ENCODE assay signal across 26 mouse cellular contexts in the genomic region with DNA sequence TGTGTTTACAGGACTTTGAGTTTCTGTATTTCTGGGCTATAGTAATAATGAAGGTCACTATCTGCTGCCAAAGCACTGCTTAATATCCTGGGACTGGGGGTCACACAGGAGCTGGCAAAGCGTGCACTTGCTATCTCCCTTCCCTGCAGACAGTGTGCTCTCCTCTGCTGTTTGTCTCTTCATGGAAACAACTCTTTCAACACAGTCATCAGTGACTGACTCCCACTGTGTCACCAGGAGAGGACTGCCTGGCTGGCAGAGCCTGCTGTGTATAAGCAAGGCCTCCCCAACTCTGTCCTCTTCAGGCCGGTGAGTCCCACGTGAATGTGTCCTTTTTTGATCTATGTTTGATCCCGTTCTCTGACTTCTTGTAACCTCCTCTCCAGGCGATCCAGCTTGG. TPM values are rescaled to one million over a fixed set of nuclear protein-coding genes. Genes with fewer than 3 reads are reported as not detected.
A peak's percentile ranks its signal among the peaks of the same experiment; 100 is the strongest.
DNase-seq lines count a peak whose midpoint lies in the region; ATAC-seq and TF ChIP-seq lines count a peak whose summit lies in the region.
"Had no signal": no experiment of that assay in that cellular context is flagged by ENCODE, and none has a peak within 500 bp of the region (broad histone marks: within the 10 kb centered on the region; RNA-seq: fewer than 3 reads in every experiment).

No protein-coding gene starts in this region.

- TF ChIP-seq POLR2A in olfactory bulb, adult 2 months (IDR thresholded peaks at IDR 0.05; ENCODE audit: insufficient read depth, low read depth, low read length), result no peak

- no peak overlapping the region for H3K9ac ChIP-seq in heart, postnatal 0 days (replicated peaks; ENCODE audit: low read depth, low read length)
- H3K9ac ChIP-seq in midbrain, postnatal 0 days (replicated peaks; ENCODE audit: low read length, poor library complexity, severe bottlenecking), result no peak overlapping the region
- H3K9ac ChIP-seq in midbrain, embryonic 11.5 days (ENCODE audit: low read length), result no peak overlapping the region
- H3K9ac ChIP-seq in intestine, embryonic 15.5 days, result no peak overlapping the region
- H3K9ac ChIP-seq: embryonic facial prominence, embryonic 15.5 days; hindbrain, embryonic 14.5 days had no signal

- no peaks in the 10 kb centered on the region for H3K36me3 ChIP-seq in heart, postnatal 0 days (replicated peaks; ENCODE audit: control insufficient read depth, insufficient read depth, low read length)
- 0 out of 2 replicates have a peak, but pooled peaks cover 3% of the 10 kb centered on the region for H3K36me3 ChIP-seq in midbrain, postnatal 0 days (ENCODE audit: insufficient read depth, low read length)
- H3K36me3 ChIP-seq in midbrain, embryonic 11.5 days (ENCODE audit: control insufficient read depth, insufficient read depth, low read length), result no peaks in the 10 kb centered on the region
- no peaks in the 10 kb centered on the region for H3K36me3 ChIP-seq in intestine, embryonic 15.5 days
- H3K36me3 ChIP-seq: embryonic facial prominence, embryonic 15.5 days; forebrain, embryonic 10.5 days; hindbrain, embryonic 10.5 days had no signal

- peak; percentile 58 for ATAC-seq in heart, postnatal 0 days (ENCODE audit: insufficient read depth, low read depth)
- no peak for ATAC-seq in midbrain, postnatal 0 days (ENCODE audit: low FRiP score)
- no peak for ATAC-seq in midbrain, embryonic 11.5 days (ENCODE audit: low FRiP score)
- ATAC-seq in intestine, embryonic 15.5 days, result no peak
- ATAC-seq: activated CD4-positive, CD25-positive, alpha-beta regulatory T cell, adult 4 months; forebrain, embryonic 14.5 days; intestine, embryonic 16.5 days; Patski had no signal

- no peaks in the 10 kb centered on the region for H3K4me1 ChIP-seq in heart, postnatal 0 days (ENCODE audit: control insufficient read depth, insufficient read depth)
- no peaks in the 10 kb centered on the region for H3K4me1 ChIP-seq in midbrain, postnatal 0 days (ENCODE audit: insufficient read depth, low read length)
- H3K4me1 ChIP-seq in midbrain, embryonic 11.5 days (ENCODE audit: control insufficient read depth, insufficient read depth, low read length), result no peaks in the 10 kb centered on the region
- peaks cover 12% of the 10 kb centered on the region for H3K4me1 ChIP-seq in olfactory bulb, adult 2 months (ENCODE audit: control insufficient read depth, insufficient read depth, low read length)
- no peaks in the 10 kb centered on the region for H3K4me1 ChIP-seq in intestine, embryonic 15.5 days (replicated peaks)
- H3K4me1 ChIP-seq: embryonic facial prominence, embryonic 15.5 days; forebrain, embryonic 10.5 days; hindbrain, embryonic 10.5 days had no signal

- WGBS in heart, postnatal 0 days, result 34% methylated on average over 5 of the region's 5 CpGs
- WGBS in midbrain, postnatal 0 days, result 38% methylated on average over 5 of the region's 5 CpGs
- WGBS in midbrain, embryonic 11.5 days, result 47% methylated on average over 5 of the region's 5 CpGs
- 52% methylated on average over 5 of the region's 5 CpGs for WGBS in olfactory bulb, adult 2 months
- 74% methylated on average over 5 of the region's 5 CpGs for WGBS in intestine, embryonic 15.5 days

- H3K27ac ChIP-seq in heart, postnatal 0 days (ENCODE audit: low read depth), result no peak overlapping the region
- H3K27ac ChIP-seq in midbrain, postnatal 0 days (ENCODE audit: low read depth, low read length), result peak overlapping the region; percentile 34; the same call in 1 of the 2 replicates
- no peak overlapping the region for H3K27ac ChIP-seq in midbrain, embryonic 11.5 days (ENCODE audit: low read depth, low read length)
- H3K27ac ChIP-seq in olfactory bulb, adult 2 months (ENCODE audit: insufficient read depth, low read depth, low read length), result peak overlapping the region; percentile 37
- no peak overlapping the region for H3K27ac ChIP-seq in intestine, embryonic 15.5 days
- H3K27ac ChIP-seq: embryonic facial prominence, embryonic 15.5 days; forebrain, embryonic 10.5 days; heart, adult 2 months; hindbrain, embryonic 10.5 days; hindbrain, embryonic 14.5 days had no signal

- TF ChIP-seq EP300 in heart, postnatal 0 days (IDR thresholded peaks at IDR 0.05; ENCODE audit: low read depth), result no peak

- peak; percentile 94 for DNase-seq in heart, adult 11 months
- DNase-seq in heart, postnatal 4 days, result no peak
- DNase-seq in heart, postnatal 0 days (ENCODE audit: low spot score), result no peak
- DNase-seq in heart, adult 8-10 months (ENCODE audit: low spot score), result no peak
- no peak for DNase-seq in midbrain, postnatal 0 days (ENCODE audit: low spot score)
- DNase-seq in midbrain, embryonic 11.5 days (ENCODE audit: low spot score, missing footprints), result no peak
- DNase-seq: adrenal gland, adult 2 months; adrenal gland, postnatal 36 days; cerebellum, adult 11 months; cerebellum, adult 8-10 months; cerebellum, postnatal 14 days; embryo, embryonic 11 days; gastrocnemius, postnatal 10 days; heart, adult 2 months had no signal

- H3K27me3 ChIP-seq in heart, postnatal 0 days (ENCODE audit: control insufficient read depth, insufficient read depth, low read length), result no peaks in the 10 kb centered on the region
- H3K27me3 ChIP-seq in midbrain, postnatal 0 days (ENCODE audit: insufficient read depth, low read length), result no peaks in the 10 kb centered on the region
- H3K27me3 ChIP-seq in midbrain, embryonic 11.5 days (ENCODE audit: control insufficient read depth, insufficient read depth, low read length), result no peaks in the 10 kb centered on the region
- H3K27me3 ChIP-seq in intestine, embryonic 15.5 days (replicated peaks), result no peaks in the 10 kb centered on the region
- H3K27me3 ChIP-seq: CH12.LX; embryonic facial prominence, embryonic 15.5 days; Patski had no signal

- H3K4me2 ChIP-seq in heart, postnatal 0 days (ENCODE audit: low read depth, low read length), result no peak overlapping the region
- no peak overlapping the region for H3K4me2 ChIP-seq in midbrain, postnatal 0 days (ENCODE audit: low read depth, low read length, poor library complexity, severe bottlenecking)
- no peak overlapping the region for H3K4me2 ChIP-seq in midbrain, embryonic 11.5 days
- no peak overlapping the region for H3K4me2 ChIP-seq in intestine, embryonic 15.5 days (replicated peaks)
- H3K4me2 ChIP-seq: embryonic facial prominence, embryonic 15.5 days; hindbrain, embryonic 14.5 days had no signal

- no peaks in the 10 kb centered on the region for H3K9me3 ChIP-seq in heart, postnatal 0 days (replicated peaks; ENCODE audit: control insufficient read depth, low read length)
- no peaks in the 10 kb centered on the region for H3K9me3 ChIP-seq in midbrain, postnatal 0 days (ENCODE audit: low read length)
- no peaks in the 10 kb centered on the region for H3K9me3 ChIP-seq in midbrain, embryonic 11.5 days (ENCODE audit: control insufficient read depth, low read length)
- H3K9me3 ChIP-seq in intestine, embryonic 15.5 days, result no peaks in the 10 kb centered on the region
- H3K9me3 ChIP-seq: embryonic facial prominence, embryonic 15.5 days; forebrain, embryonic 10.5 days; hindbrain, embryonic 10.5 days had no signal

- TF ChIP-seq CTCF in heart, postnatal 0 days (IDR thresholded peaks at IDR 0.05; ENCODE audit: low read depth), result no peak
- TF ChIP-seq CTCF in midbrain, postnatal 0 days (IDR thresholded peaks at IDR 0.05), result no peak
- TF ChIP-seq CTCF in olfactory bulb, adult 2 months (IDR thresholded peaks at IDR 0.05; ENCODE audit: insufficient read depth, low read depth, low read length), result no peak

- no peak overlapping the region for H3K4me3 ChIP-seq in heart, postnatal 0 days (ENCODE audit: low read depth, low read length)
- no peak overlapping the region for H3K4me3 ChIP-seq in midbrain, postnatal 0 days (ENCODE audit: low read depth, low read length)
- H3K4me3 ChIP-seq in midbrain, embryonic 11.5 days (ENCODE audit: low read depth, low read length), result no peak overlapping the region
- no peak overlapping the region for H3K4me3 ChIP-seq in olfactory bulb, adult 2 months (ENCODE audit: insufficient read depth, low read depth, low read length)
- H3K4me3 ChIP-seq in intestine, embryonic 15.5 days (replicated peaks), result no peak overlapping the region
- H3K4me3 ChIP-seq: embryonic facial prominence, embryonic 15.5 days; erythroblast, embryonic 14.5 days; forebrain, embryonic 10.5 days; heart, adult 2 months; hindbrain, embryonic 10.5 days had no signal

RNA-seq across cellular contexts. Expression of gene Ergic2, which starts 25.3 kb away (rescaled TPM):
- total RNA-seq in heart, postnatal 4 days (2021), result 10 to 100 TPM; 79.9 to 81.0 TPM
- total RNA-seq in heart, postnatal 0 days (2014; rRNA removed; ENCODE audit: low replicate concordance), result 57.9 and 130 TPM in 2 replicates
- 132 and 133 TPM in 2 replicates for polyA plus RNA-seq in heart, postnatal 0 days (2015; fragmentation: Nextera tagmentation; extraction: Ambion mirVana)
- total RNA-seq in heart, adult 8-10 months (2022), result 10 to 100 TPM; 55.7 to 58.8 (median 56.9) TPM
- total RNA-seq in midbrain, postnatal 0 days (2014; rRNA removed), result 67.4 and 133 TPM in 2 replicates
- 154 and 176 TPM in 2 replicates for polyA plus RNA-seq in midbrain, postnatal 0 days (2015; fragmentation: Nextera tagmentation; extraction: Ambion mirVana)
- polyA plus RNA-seq in midbrain, embryonic 11.5 days (2014; fragmentation: Nextera tagmentation; extraction: Ambion mirVana), result 209 and 218 TPM in 2 replicates
- polyA plus RNA-seq in olfactory bulb, adult 2 months (2012; ENCODE audit: insufficient read depth, insufficient read length, low replicate concordance, missing spikeins), result not detected in 2 replicates
- polyA plus RNA-seq in intestine, embryonic 15.5 days (2015; fragmentation: Nextera tagmentation; extraction: Ambion mirVana), result 184 and 215 TPM in 2 replicates

Comparison
In these comparisons a context has a peak if more than half of its experiments do, and no peak if none do; other contexts are left out.
1. H3K27ac ChIP-seq: peak in midbrain, postnatal 0 days (single experiment) and olfactory bulb, adult 2 months (single experiment); none in heart, postnatal 0 days (single experiment), midbrain, embryonic 11.5 days (single experiment) and intestine, embryonic 15.5 days (single experiment).